Mouse (Mus musculus): ENCODE data around the gene Olfr399. TPM values are rescaled to one million over a fixed set of nuclear protein-coding genes. Genes with fewer than 3 reads are reported as not detected.

Olfr399 gene
- not detected for total RNA-seq (2021)
- long read RNA-seq, experiment 1 = 0 reads
- long read RNA-seq, experiment 2 = 0 reads

DNA sequence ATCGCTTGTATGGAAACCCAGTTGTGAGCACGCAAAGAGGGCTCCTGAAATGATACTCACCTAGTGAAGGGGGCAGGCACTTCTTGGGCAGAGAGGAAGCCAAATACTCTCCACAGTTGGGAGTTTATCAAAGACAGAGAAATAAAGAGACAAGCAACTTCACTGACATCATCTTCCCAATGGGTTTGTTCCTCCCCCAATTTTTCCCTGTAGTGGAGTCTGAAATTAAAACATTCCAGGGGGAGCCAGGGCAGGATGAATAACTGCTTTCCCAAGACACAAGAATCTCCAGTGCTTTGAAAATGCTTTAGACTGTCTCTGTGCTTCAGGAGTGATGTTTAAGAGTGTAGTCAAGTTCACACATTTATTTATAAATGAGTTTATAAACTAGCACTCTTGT is at the start of gene Olfr399, which contains the start of gene Olfr139:
TSS of gene Olfr399 (minus strand) at position 165 of the 400 bp plus-strand sequence.
TSS of gene Olfr139 (minus strand) at position 101 of the 400 bp plus-strand sequence.
- DNase-seq (ENCODE audit: low spot score in 2 of 2) = no peak

DNA sequence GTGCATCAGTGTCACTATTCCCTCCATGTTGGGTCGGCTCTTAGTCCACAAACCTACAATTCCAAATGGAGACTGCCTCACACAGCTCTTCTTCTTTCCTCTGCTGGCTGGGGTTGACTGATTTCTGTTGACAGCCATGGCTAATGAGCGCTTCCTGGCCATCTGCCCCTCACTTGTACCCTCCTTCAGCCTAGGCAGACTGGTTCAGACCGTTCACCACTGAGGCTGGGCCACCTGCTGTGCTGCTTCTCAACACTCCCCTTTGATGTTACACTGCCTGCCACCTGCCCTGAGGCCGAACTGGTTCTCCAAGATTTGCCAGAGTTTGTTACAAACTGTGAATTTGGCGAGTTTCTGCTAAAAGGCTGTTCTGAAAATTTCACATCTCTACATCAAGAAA is 48.7 kb upstream of the Olfr399 start:
- no peak for DNase-seq (ENCODE audit: low spot score in 2 of 2)

DNA sequence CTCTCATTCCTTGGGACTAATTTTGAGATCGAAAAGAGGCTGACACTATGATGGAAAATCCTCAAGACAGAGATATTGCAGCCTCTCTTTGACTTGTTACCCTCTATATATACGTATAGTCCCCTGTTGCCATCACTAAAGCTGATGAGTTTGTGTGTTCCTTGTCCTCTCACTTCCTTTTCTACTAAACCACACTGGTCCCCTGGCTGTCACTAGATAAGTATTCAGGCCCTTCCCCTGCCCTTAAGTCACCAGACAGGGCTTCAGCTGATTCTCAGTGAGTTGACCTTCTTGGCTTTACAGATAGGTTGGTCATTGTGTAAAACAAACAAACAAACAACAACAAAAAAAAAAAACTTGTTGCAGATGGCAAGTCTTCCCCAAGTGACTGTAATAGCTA is 45.1 kb upstream of the Olfr399 start:
- DNase-seq (ENCODE audit: low spot score in 2 of 2) = no peak

DNA sequence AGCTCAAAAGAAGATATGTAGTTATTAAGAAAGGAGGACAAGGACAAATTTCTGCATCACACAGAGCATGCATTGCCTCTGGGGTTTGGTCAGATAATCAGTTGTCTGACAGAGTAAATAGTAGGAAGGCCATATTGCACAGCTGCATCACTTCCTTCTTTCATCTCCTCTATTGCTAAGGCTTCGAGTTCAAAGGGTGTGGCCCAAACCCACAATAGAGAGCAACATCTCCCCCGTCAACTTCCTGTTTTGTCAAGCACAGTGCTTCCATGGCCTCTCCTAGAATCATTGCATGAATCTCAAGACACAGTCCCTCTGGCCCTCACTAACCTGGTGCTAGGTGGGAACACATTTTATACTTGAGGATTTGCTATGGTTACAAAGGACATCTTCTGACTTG is 44.3 kb upstream of the Olfr399 start:
- no peak for DNase-seq (ENCODE audit: low spot score in 2 of 2)

DNA sequence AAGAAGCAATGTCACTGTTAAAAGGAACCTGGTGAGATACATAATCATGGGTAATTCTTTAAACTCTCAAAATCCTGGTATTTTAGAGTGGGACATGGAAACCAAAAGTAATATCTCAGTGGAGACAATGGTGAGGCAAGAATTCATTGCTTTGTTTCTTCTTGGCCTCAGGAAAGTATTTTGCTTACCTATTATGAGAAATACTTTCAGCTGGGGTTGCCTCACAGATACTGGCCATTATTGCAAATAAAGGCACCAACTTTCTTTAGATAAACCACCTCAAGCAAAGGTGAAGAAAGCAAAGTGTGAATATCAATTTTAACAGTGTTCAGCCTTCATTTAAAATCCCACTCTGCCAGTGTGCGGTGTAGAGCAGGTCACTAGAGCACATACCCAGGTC is 13.2 kb upstream of the Olfr399 start, which contains the start of gene Zfp616:
TSS of gene Zfp616 (plus strand) at position 301 of the 400 bp plus-strand sequence.
- DNase-seq (ENCODE audit: low spot score in 2 of 2) = no peak

DNA sequence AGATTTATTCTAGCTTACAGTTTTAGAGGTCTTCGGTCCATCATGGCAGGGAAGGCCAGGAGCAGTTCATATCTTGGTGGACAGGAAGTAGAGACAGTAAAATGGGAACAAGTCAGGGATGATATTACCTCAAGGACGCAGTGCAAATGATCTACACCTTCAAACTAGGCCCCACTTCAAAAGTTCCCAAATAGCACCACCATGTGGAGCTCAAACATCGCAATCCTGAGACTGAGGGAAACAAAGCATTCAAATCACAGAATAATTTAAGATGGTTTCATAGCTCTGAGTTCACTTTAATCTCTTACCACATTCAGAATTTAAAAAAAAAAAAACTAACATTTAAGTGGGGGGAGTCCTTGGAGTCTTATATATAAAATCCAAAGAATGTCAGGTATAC is 5.1 kb downstream of the Olfr399 start:
- no peak for DNase-seq (ENCODE audit: low spot score in 2 of 2)

Other genes starting within 250 kb of the Olfr399 start
- not detected for gene Olfr392, start 239.6 kb downstream of the Olfr399 start, total RNA-seq (2021)
- gene Olfr393, start 205.2 kb downstream of the Olfr399 start, total RNA-seq (2021) = not detected
- gene Olfr394, start 165.8 kb downstream of the Olfr399 start, total RNA-seq (2021) = not detected
- not detected for gene Olfr395, start 147.3 kb downstream of the Olfr399 start, total RNA-seq (2021)
- not detected for gene Olfr23, start 119.9 kb downstream of the Olfr399 start, total RNA-seq (2021)
- gene Olfr397, start 95.8 kb downstream of the Olfr399 start, total RNA-seq (2021) = not detected
- not detected for gene Olfr398, start 66.2 kb downstream of the Olfr399 start, total RNA-seq (2021)
- not detected for gene Olfr139, start 64 bp downstream of the Olfr399 start, total RNA-seq (2021)
- gene Zfp616, start 13.3 kb upstream of the Olfr399 start, total RNA-seq (2021) = not detected
- gene Olfr401, start 57.1 kb upstream of the Olfr399 start, total RNA-seq (2021) = not detected
- gene Olfr402, start 96.9 kb upstream of the Olfr399 start, total RNA-seq (2021) = not detected
- not detected for gene Olfr403, start 129.6 kb upstream of the Olfr399 start, total RNA-seq (2021)
- gene Olfr43, start 154.8 kb upstream of the Olfr399 start, total RNA-seq (2021) = not detected
- gene Olfr406, start 203.2 kb upstream of the Olfr399 start, total RNA-seq (2021) = not detected
- gene Olfr59, start 227.1 kb upstream of the Olfr399 start, total RNA-seq (2021) = not detected

Measured in layer of hippocampus, postnatal 14 days (tissue).